Mouse (Mus musculus) megakaryocyte progenitor cell, adult 5-6 weeks (primary cell): ENCODE measurements around the gene Hmgn3. TPM values are rescaled to one million over a fixed set of nuclear protein-coding genes. Genes with fewer than 3 reads are reported as not detected.

Experiments used
- ATAC-seq: replicated peaks from 2 replicates; pipeline ENCODE4 v1.8.0; 2016; ENCODE audit warnings: mild to moderate bottlenecking, moderate TSS enrichment, inconsistent platforms; ENCODE audit not compliant: poor library complexity
- total RNA-seq, 2 experiments: library from RNA; stranded (forward) in 1 of 2; stranded (reverse) in 1 of 2; fragments of 157-497, 149-512 nt in 1 of 2; fragments of 200-1000 nt in 1 of 2; gene quantifications; 2 replicates each; pipeline versions ENCODE4 v1.2.3 to v1.2.4; 2015 to 2017

Gene Hmgn3
- total RNA-seq, 2 experiments from 2014 or later, result 18.3 to 19.7 TPM

DNA sequence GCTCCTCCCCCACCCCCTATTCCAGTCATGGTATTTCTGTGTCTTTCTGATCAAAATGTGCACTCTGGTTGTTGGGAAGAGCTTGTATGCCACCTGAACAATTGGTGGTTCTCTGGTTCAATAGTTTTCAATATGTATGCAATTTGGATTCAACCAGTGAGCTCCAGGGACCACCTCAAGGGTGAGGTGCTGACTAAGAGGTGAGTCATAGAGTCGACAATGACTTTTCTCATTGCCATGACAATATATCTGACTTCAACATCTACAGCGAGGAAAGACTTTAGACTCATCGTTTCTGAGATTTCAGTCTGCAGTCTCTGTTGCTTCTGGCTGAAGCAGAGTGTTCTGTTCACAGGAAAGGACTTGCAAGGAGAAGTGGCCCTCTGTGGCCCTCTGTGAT lies 44.8 kb downstream of the Hmgn3 start:
- no peak for ATAC-seq

DNA sequence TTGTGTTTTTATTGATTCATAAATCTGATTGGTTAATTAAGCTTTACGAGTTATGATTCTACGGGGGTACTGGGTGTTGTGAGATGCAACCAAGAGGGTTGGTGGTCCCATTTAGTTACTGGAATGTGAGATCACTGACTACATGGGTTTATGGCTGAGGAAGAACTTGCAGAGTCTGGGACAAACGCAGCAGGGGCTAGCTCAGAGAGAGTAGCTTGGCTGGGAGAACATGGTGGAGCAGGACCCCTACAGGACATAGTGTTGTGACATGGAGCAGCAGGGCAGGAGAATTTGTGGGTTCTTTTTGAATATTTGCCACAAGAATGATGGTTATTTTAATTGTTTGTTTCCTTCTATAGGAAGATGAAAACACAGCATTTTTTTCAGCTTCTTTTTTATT lies 45.7 kb downstream of the Hmgn3 start:
- ATAC-seq, result no peak

DNA sequence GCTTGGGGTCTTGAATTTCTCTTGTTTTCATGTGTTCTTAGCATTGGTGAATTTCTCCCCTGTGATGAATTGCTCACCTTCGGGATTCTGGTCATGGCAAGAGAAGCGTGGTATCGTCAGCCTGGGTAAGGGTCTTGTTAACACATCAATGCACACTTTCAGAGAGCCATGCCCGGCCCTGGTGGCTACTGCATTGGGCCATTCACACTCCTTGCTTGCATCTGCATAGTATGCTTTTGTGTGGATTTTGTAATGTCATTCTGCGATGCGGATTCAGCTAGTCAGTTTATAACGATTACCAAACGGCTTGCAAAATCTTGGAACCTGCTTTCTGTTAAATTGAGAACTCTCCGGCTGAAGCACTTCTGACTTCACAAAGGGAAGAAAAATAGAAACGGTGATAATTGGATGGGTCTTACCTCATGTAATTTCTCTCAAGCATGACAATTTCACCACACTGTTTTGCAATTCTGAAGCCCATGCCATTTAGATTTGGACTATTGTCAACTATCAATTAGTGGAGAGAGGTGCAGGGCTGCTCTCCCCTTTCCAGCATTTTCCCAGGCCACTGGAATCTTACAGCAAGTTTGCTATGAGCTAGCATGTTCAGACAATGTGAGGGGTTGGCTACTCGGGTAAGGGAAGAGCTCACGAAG lies 47.7 kb downstream of the Hmgn3 start:
- ATAC-seq, result peak; percentile 65

DNA sequence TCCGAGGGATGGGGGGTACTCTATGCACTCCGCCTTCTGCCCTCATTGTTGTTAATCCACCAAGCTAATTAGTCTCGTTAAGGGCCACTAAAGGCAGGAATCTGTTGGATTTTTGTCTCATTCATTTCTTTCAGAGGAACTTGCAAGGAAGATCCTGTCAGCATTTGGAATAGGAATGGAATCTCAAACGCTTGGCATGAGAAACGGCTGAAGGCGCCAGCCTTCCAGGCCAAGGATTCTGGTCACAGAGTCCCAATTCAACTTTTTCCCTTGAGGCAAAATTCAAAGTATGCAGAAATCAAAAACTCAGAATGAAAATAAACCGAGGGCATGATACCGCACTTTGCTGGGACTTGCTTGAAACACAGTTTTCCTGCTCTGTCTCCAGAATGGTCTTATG lies 48.7 kb downstream of the Hmgn3 start:
- ATAC-seq, result no peak

DNA sequence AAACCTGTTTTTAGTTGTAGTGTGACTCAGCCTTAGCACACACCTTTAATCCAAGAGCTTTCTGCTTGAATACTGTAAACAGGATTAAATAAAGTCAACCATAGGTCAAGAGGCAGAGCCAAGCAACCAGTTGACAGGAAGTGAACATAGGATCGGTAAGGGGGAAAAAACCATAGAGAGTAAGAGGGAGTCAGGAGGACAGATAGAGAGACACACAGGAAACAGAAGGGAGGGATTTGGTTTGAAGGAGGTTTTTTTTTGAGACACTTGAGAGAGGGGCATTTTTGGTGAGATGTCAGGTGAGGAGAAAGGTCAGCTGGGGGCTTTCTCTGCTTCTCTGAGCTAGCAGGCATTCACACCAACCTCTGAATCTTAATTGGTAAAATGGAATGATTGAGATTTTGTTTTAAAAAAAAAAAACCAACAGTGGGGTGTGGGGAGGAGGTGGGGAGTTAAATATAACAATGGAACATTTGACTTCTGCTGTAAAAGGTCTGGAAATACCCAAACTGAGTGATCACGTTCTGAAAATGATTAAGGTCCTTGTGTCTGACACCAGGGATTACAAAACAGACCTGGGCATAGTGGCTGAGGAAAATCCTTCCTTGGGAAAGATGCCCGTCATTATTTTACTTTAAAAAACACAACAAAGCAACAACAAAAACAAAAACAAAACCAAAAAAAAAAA lies 51.7 kb downstream of the Hmgn3 start:
- no peak for ATAC-seq

DNA sequence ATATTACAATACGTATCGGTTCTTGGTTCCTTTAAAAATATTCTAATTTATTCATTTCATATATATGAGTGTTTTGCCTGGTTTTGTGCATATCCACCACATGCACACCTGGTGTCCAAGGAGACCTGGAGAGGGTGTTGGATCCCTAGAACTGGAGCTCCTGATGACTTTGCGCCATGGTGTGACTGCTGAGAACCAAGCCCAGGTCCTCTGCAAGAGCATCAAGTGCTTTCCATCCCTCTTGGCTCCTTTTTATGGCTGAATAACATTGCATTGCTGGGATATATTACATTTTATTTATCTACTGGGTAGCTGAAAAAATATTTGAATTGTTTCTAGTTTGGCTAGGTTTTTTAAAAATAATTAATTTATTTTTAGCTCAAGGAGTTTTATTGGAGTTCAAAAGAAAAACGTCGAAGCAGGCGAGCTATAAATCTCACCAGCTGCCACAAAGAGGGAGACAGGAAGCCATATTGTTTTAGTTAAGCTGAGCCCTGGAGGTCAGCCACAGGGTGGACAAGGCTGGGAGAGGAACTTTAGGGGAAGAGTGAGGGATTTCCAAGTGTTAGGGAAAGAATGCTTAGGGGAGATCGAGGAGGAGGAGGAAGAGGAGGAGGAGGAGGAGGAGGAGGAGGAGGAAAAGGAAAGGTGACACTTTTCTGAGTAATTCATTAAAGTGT lies 62.6 kb downstream of the Hmgn3 start:
- no peak for ATAC-seq

DNA sequence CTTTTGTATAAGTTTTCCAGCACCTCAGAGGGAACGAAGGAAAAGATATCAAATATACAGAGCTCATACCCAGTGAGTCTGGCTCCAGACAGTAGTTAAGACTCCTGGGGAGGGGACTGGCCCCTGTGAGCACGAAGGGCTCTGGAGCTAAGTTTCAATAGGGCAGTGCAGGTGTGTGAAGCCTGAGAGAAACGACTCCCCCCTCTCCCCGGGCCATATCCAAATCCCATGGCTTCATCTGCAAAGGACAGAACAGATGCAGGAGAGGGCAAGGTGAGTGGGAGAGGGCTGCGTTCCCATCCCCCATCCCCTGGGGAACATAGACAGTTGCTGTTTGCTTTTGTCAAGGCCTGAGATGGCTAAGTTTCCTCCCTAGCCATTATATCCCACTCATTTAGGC lies 63.4 kb downstream of the Hmgn3 start:
- ATAC-seq, result no peak

DNA sequence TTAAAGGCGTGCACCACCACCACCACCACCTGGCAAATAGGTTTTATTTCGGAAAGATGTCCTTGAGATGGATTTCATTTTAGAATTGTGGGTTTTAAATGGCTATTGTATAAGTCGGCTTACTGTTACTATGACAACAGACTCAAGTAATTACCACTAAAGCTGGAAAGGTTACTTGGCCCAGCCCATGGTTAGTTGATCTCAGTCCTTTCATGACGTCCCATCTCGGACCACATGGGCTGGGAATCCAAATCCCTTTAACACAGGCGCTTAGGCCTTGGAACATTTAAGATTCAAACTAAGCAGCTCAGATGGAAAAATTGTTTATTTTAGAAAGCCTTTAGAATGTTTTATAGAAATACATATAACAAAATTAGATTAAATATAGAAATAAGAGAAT lies 64.2 kb downstream of the Hmgn3 start:
- no peak for ATAC-seq

DNA sequence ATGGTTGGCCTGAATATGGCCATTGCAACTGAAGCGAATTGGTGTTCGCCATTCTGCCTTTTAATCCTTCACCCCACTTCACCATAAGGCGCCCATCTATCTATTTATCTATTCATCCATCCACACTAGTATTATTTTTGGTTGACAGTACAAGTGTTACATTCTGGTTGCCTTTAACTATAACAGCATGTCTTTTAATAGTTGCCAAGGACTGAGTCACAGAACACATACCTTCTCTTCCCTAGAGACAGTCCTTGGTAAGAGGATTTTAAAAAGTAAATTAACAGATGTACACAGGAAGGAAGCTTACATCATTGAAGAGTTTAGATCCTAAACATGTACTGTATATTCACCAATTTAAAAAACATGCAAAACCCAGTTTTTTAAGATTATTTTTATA lies 66.8 kb downstream of the Hmgn3 start:
- no peak for ATAC-seq

DNA sequence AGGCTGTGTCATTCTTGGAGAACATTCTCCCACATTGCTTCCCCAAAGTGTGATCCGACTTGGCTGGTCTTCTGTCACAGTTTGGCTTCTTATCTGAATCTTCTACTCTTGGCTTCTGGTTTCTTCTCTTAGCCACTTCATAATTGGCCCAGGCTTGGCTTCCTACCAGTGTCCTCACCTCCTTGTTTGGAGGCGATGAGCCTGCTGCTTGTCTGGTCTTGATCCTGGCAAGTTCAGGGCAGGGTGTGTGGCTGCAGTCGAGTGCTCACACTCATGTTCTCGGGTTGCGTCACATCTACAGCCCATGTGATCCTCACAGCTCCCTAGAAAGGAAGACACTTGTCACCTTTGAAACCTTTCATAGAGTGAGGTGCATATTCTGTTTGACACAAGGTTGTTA lies 78.2 kb downstream of the Hmgn3 start:
- ATAC-seq, result no peak

DNA sequence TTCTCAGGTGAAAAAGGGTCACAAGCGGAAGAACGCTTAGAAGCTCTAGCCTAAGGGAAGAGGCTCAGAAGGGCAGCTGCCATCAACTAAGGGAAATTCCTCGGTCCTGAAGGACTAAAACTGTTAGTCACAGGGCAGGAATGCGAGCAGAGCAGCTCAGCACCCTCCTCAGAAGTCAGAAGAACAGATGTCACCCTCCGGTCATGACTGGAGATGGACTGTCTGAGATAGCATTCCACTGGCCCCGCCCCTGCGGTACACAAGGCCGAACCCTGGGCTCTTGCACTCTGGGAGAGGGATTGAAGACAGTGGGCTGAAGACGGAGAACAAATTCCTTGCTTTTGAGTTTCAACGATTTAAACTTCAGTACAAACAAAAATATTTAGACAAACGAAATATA lies 85.2 kb downstream of the Hmgn3 start:
- no peak for ATAC-seq

Other genes starting within 250 kb of the Hmgn3 start
- 100 and 117 TPM in 2 replicates for gene Phip, start 171.2 kb downstream of the Hmgn3 start, total RNA-seq (2015)
- 88.0 and 140 TPM in 2 replicates for gene Phip, start 171.2 kb downstream of the Hmgn3 start, total RNA-seq (2017)